Mouse (Mus musculus): ENCODE measurements at regions not wholly inside any gene's neighbourhood (a gene's known extent, or its start where the extent isn't known, plus 50 kb on each side); places are given as distances from the start of the nearest gene placed in this dataset.

DNA sequence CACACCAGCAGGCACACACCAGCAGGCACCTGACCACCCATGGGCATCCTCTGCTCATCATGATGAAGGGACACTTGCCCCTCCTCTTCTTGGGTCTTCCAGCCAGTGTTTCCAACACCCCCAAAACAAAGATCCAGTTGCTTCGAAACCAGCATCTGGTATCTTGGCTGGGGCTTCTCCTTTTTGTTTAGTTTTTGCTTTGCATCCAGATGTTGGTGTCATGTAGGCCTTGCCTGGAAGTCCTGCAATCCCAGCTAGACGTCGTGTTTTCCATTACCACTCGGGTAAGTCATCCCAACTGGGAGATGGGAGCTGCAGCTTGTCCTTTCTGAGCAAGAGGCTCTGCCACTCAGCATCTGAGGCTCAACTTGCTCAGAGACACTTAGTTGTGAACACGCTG lies 70.6 kb upstream of the Tspan2 start:
- no peak for DNase-seq (ENCODE audit: low spot score)

DNA sequence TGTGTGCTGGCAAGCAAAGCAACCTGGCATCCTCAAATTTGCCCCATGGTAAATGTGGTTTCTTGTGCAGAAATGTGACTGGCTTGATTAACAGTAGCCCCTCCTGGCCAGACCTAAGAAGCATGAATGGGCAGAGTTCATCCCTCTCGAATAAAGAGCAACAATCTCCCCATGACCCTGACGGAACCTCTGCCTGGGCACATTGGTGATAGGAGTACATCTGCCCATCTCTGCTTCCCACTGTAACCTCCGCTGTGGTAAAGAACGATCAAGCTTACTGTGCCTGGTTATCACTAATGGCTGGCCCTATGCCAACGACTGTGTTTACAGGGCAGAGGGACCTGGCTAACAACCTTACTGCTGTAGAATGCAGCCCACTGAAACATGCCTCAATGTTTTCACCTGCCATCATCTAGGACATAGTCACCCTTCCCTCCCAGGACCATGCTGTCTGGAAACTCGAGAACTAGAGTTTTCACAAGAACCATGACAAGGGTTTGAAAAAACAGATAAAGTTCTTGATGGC lies 69.6 kb upstream of the Tspan2 start:
- no peak for DNase-seq (ENCODE audit: low spot score)

GRCm38 (mm10) chr3:102667796-102668195 lies 66.5 kb upstream of the Tspan2 start:
- DNase-seq (ENCODE audit: low spot score), result no peak

GRCm38 (mm10) chr3:102668556-102668955 lies 65.8 kb upstream of the Tspan2 start:
- DNase-seq (ENCODE audit: low spot score), result no peak

DNA sequence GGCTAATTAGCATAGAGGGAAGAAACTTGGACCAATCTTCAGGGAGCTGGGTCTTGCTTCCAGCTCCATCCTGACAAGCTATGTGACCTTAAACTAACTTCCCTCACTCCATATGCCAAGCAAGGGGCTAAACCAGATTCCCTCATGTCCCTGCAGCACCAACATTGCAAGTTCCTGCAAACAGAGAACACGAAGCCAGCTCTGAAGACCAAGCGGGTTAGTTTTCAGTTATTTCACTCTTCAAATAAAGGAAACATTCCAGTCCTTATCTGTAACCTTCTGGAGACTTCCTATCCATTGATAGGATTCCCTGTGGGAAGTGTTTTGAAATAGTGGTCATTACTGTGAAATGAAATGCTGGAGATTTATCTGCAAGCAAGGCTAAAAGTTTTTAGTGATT lies 64.4 kb upstream of the Tspan2 start:
- DNase-seq (ENCODE audit: low spot score), result no peak

- DNase-seq (ENCODE audit: low spot score), result no peak
Observed at GRCm38 (mm10) chr3:102670557-102670956, 63.8 kb upstream of the Tspan2 start.

- DNase-seq (ENCODE audit: low spot score), result no peak
Observed at GRCm38 (mm10) chr3:102670972-102671371, 63.4 kb upstream of the Tspan2 start.

GRCm38 (mm10) chr3:102673506-102673905 lies 60.8 kb upstream of the Tspan2 start:
- no peak for DNase-seq (ENCODE audit: low spot score)

GRCm38 (mm10) chr3:102674068-102674467 lies 60.3 kb upstream of the Tspan2 start:
- no peak for DNase-seq (ENCODE audit: low spot score)

GRCm38 (mm10) chr3:102676946-102677534 lies 57.3 kb upstream of the Tspan2 start:
- DNase-seq (ENCODE audit: low spot score), result peak; percentile 12

- peak; percentile 80 for DNase-seq (ENCODE audit: low spot score)
Observed at GRCm38 (mm10) chr3:102678516-102678915, 55.8 kb upstream of the Tspan2 start.

DNA sequence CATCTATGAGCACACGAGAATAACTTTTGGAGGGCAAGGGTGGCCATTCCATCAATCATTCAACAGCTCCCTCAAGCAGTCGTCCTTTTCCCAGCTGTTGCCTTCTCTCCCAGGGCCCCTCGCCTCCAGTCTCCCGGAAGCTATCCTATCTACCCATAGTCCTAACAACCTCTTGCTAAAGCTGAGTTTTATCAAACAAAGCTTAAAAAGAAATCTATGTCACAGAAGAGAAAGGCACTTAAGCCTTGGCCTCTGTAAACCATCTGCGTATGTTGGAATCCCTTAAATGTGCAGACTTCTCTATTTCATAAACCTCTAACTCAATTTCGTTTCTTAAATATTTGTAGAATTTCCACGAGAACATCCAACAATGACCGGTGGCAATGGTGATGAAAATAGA lies 51.9 kb upstream of the Tspan2 start:
- DNase-seq (ENCODE audit: low spot score), result no peak

DNA sequence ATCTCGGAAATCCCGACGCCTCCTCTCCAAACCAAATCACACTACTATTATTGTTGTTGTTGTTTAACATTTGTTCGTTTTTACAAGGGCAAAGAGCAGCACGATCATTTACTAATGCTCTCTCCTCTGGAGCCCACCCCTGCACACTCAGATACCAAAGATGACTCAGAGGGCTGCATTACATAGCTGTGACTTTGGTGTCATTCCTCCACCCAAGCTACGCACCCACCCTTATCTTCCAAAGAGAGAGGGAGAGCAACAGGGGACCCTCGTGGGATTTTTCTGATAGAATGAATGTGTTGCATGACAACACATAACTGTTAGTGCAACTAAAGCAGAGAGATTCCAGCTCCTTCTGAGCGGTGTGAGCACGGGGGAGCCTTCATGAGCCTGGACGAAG lies 50.8 kb upstream of the Tspan2 start:
- no peak for DNase-seq (ENCODE audit: low spot score)
